Mouse (Mus musculus): ENCODE measurements at regions not wholly inside any gene's neighbourhood (a gene's known extent, or its start where the extent isn't known, plus 50 kb on each side); places are given as distances from the start of the nearest gene placed in this dataset.

GRCm38 (mm10) chr11:63396386-63396785, 267.6 kb downstream of the Pmp22 start:
- TF ChIP-seq CTCF (IDR thresholded peaks at IDR 0.05; ENCODE audit: low read depth, low read length) (no peak), GATA1 (IDR thresholded peaks at IDR 0.05; ENCODE audit: borderline replicate concordance, low read length) (no peak), POLR2AphosphoS5 (IDR thresholded peaks at IDR 0.05; ENCODE audit: insufficient replicate concordance, low read depth, low read length) (no peak), GATA2 (IDR thresholded peaks at IDR 0.05; ENCODE audit: borderline replicate concordance, low read depth, low read length) (no peak), TAL1 (conservative IDR thresholded peaks at IDR 0.05; ENCODE audit: low read depth, low read length) (no peak)

All from G1E (cell line).